In the genomic region with DNA sequence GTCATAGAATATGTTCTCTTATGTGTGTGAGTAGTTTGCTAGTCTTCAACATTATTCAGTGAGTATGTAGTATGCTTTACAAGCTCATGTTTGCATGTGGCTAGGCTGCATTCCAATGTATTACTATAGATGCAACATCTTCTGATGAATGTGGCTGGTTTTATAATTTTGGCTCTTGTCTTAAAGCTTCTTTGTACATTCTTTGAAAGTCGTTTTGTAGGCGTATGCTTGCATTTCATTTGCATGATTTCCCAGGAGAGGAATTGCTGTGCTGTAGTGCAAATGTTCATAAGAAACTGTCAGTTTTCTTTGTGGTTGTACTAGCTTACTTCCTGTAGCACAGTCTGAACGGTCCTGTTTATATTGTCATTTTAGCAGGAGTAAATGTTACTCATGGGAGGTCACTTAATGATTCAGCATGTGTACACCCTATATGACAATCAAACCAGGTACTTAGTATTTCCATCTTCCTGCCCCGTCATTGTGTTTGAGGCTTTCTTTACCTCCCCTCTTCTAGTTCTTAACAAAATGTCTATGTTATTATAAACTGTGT, we compare ENCODE assay signal across 32 mouse cellular contexts. TPM values are rescaled to one million over a fixed set of nuclear protein-coding genes. Genes with fewer than 3 reads are reported as not detected.
DNase-seq lines count a peak whose midpoint lies in the region; ATAC-seq lines count a peak whose summit lies in the region.
"Had no signal": no experiment of that assay in that cellular context is flagged by ENCODE, and none has a peak within 500 bp of the region (broad histone marks: within the 10 kb centered on the region; RNA-seq: fewer than 3 reads in every experiment).

No protein-coding gene starts in this region.

- H3K9ac ChIP-seq in heart, embryonic 11.5 days (ENCODE audit: low read depth, low read length): no peak overlapping the region
- H3K9ac ChIP-seq in neural tube, embryonic 15.5 days (replicated peaks): no peak overlapping the region
- H3K9ac ChIP-seq: embryonic facial prominence, embryonic 13.5 days; hindbrain, embryonic 14.5 days; limb, embryonic 12.5 days; liver, embryonic 15.5 days; lung, embryonic 14.5 days; midbrain, embryonic 13.5 days had no signal

- peak; percentile 5 for DNase-seq in layer of hippocampus, adult 9-11 months
- no peak for DNase-seq in layer of hippocampus, adult 11-12 months (ENCODE audit: low spot score)
- DNase-seq in brain, adult 2 months (ENCODE audit: low read depth, low spot score): peak; percentile 63
- DNase-seq: adrenal gland, postnatal 10 days; cerebellum, adult 11 months; cerebellum, adult 9-10 months; cerebellum, postnatal 36 days; embryo, embryonic 11 days; gastrocnemius, postnatal 25 days; heart, adult 11 months; heart, postnatal 36 days; kidney, postnatal 36 days; layer of hippocampus, postnatal 36 days; lung, embryonic 14.5 days; lung, postnatal 14 days; right cerebral cortex, postnatal 4 days had no signal

- 69% methylated on average over 4 of the region's 4 CpGs for WGBS in heart, embryonic 11.5 days (ENCODE audit: insufficient replicate concordance)
- WGBS in neural tube, embryonic 15.5 days: 66% methylated on average over 4 of the region's 4 CpGs

- H3K4me1 ChIP-seq in megakaryocyte, embryonic 14.5 days: peaks cover 15% of the 10 kb centered on the region
- H3K4me1 ChIP-seq in heart, embryonic 11.5 days (ENCODE audit: control insufficient read depth, insufficient read depth, low read length): no peaks in the 10 kb centered on the region
- no peaks in the 10 kb centered on the region for H3K4me1 ChIP-seq in neural tube, embryonic 15.5 days
- H3K4me1 ChIP-seq: embryonic facial prominence, embryonic 13.5 days; heart, embryonic 10.5 days; limb, embryonic 12.5 days; liver, embryonic 15.5 days; midbrain, embryonic 13.5 days had no signal

- H3K4me3 ChIP-seq in megakaryocyte, embryonic 14.5 days (replicated peaks): peak overlapping the region; percentile 4
- H3K4me3 ChIP-seq in heart, embryonic 11.5 days (ENCODE audit: low read depth, low read length): no peak overlapping the region
- H3K4me3 ChIP-seq in neural tube, embryonic 15.5 days (replicated peaks): no peak overlapping the region
- H3K4me3 ChIP-seq: embryonic facial prominence, embryonic 13.5 days; erythroblast, embryonic 14.5 days; heart, embryonic 10.5 days; limb, embryonic 12.5 days; liver, embryonic 15.5 days; midbrain, embryonic 13.5 days had no signal

- no peaks in the 10 kb centered on the region for H3K36me3 ChIP-seq in megakaryocyte, embryonic 14.5 days (replicated peaks; ENCODE audit: low read length)
- no peaks in the 10 kb centered on the region for H3K36me3 ChIP-seq in heart, embryonic 11.5 days (ENCODE audit: control insufficient read depth, insufficient read depth, low read length)
- no peaks in the 10 kb centered on the region for H3K36me3 ChIP-seq in neural tube, embryonic 15.5 days
- H3K36me3 ChIP-seq: embryonic facial prominence, embryonic 13.5 days; G1E; heart, embryonic 10.5 days; limb, embryonic 12.5 days; liver, embryonic 15.5 days; midbrain, embryonic 13.5 days had no signal

- H3K27ac ChIP-seq in heart, embryonic 11.5 days (ENCODE audit: low read depth, low read length): no peak overlapping the region
- no peak overlapping the region for H3K27ac ChIP-seq in neural tube, embryonic 15.5 days (replicated peaks)
- H3K27ac ChIP-seq: embryonic facial prominence, embryonic 13.5 days; heart, embryonic 10.5 days; hindbrain, embryonic 14.5 days; limb, embryonic 12.5 days; liver, embryonic 15.5 days; midbrain, embryonic 13.5 days had no signal

- no peaks in the 10 kb centered on the region for H3K27me3 ChIP-seq in megakaryocyte, embryonic 14.5 days (replicated peaks)
- no peaks in the 10 kb centered on the region for H3K27me3 ChIP-seq in heart, embryonic 11.5 days (ENCODE audit: control insufficient read depth, insufficient read depth, low read length)
- no peaks in the 10 kb centered on the region for H3K27me3 ChIP-seq in neural tube, embryonic 15.5 days (replicated peaks)
- H3K27me3 ChIP-seq: embryonic facial prominence, embryonic 13.5 days; limb, embryonic 12.5 days; liver, embryonic 15.5 days; midbrain, embryonic 13.5 days had no signal

- ATAC-seq in megakaryocyte, adult 5-6 weeks (ENCODE audit: poor library complexity, severe bottlenecking): no peak
- ATAC-seq in megakaryocyte progenitor cell, adult 5-6 weeks (replicated peaks; ENCODE audit: poor library complexity): 0 out of 2 replicates have a peak, but pooled peaks have one; percentile 20
- ATAC-seq in heart, embryonic 11.5 days (replicated peaks; ENCODE audit: insufficient number of reproducible peaks, low FRiP score, low TSS enrichment): no peak
- ATAC-seq in neural tube, embryonic 15.5 days (ENCODE audit: low FRiP score): no peak
- ATAC-seq: forebrain, embryonic 16.5 days; intestine, postnatal 0 days; midbrain, embryonic 13.5 days had no signal

- no peaks in the 10 kb centered on the region for H3K9me3 ChIP-seq in megakaryocyte, embryonic 14.5 days
- no peaks in the 10 kb centered on the region for H3K9me3 ChIP-seq in heart, embryonic 11.5 days (replicated peaks; ENCODE audit: control insufficient read depth, low read length)
- H3K9me3 ChIP-seq in neural tube, embryonic 15.5 days (replicated peaks): no peaks in the 10 kb centered on the region
- H3K9me3 ChIP-seq: embryonic facial prominence, embryonic 13.5 days; G1E; heart, embryonic 10.5 days; limb, embryonic 12.5 days; liver, embryonic 15.5 days; midbrain, embryonic 13.5 days had no signal

- H3K4me2 ChIP-seq in heart, embryonic 11.5 days: no peak overlapping the region
- H3K4me2 ChIP-seq in neural tube, embryonic 15.5 days: no peak overlapping the region
- H3K4me2 ChIP-seq: embryonic facial prominence, embryonic 13.5 days; hindbrain, embryonic 14.5 days; limb, embryonic 12.5 days; liver, embryonic 15.5 days; lung, embryonic 14.5 days; midbrain, embryonic 13.5 days had no signal

RNA-seq across cellular contexts. Expression of gene 9330182L06Rik, which starts 38.4 kb away (rescaled TPM):
- 0.09 TPM in 1 of 2 replicates, not detected in the other for polyA plus RNA-seq in megakaryocyte, embryonic 14.5 days (2012; ENCODE audit: insufficient read depth, low replicate concordance)
- 0.62 and 0.89 TPM in 2 replicates for total RNA-seq in megakaryocyte, adult 5-6 weeks (2015)
- 0.61 and 1.8 TPM in 2 replicates for total RNA-seq in megakaryocyte, adult 5-6 weeks (2017)
- 1.0 and 1.7 TPM in 2 replicates for total RNA-seq in megakaryocyte progenitor cell, adult 5-6 weeks (2015)
- total RNA-seq in megakaryocyte progenitor cell, adult 5-6 weeks (2017): 1.0 and 2.1 TPM in 2 replicates
- 1.9 and 2.4 TPM in 2 replicates for polyA plus RNA-seq in heart, embryonic 11.5 days (2014; fragmentation: Nextera tagmentation; extraction: Ambion mirVana)
- polyA plus RNA-seq in neural tube, embryonic 15.5 days (2015; fragmentation: Nextera tagmentation; extraction: Ambion mirVana): 21.6 and 27.1 TPM in 2 replicates
- polyA plus RNA-seq: C2C12; erythroblast, embryonic 14.5 days; G1E had no signal
